Comparison of ENCODE assay signal across 14 mouse cellular contexts in the genomic region with DNA sequence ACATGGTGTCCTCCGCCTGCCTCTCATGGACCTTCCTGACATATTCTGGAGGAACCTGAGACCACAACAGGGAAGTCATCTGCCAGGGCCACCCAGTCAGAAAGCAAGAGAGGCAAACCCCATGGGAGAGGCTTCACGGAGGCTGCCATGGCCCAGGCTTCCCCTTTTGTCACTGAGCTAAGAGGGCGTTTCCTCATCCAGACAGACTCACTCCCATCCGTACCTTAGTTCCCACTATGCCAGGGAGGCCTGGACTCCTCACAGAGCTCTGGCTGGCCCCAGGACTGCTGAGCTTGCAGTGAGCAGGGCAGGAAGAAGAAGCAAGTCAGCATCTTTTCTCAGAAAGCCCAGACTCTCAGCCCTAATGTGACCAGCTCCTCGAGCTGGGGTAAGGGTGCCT. TPM values are rescaled to one million over a fixed set of nuclear protein-coding genes. Genes with fewer than 3 reads are reported as not detected.
DNase-seq lines count a peak whose midpoint lies in the region; ATAC-seq and TF ChIP-seq lines count a peak whose summit lies in the region.
"Had no signal": no experiment of that assay in that cellular context is flagged by ENCODE, and none has a peak within 500 bp of the region (broad histone marks: within the 10 kb centered on the region; RNA-seq: fewer than 3 reads in every experiment).

No protein-coding gene starts in this region.

- peaks cover 56% of the 10 kb centered on the region for H3K79me2 ChIP-seq in macrophage (ENCODE audit: inconsistent target)

- peak overlapping the region; percentile 94; the same call in 1 of the 2 replicates for H3K4me2 ChIP-seq in intestine, postnatal 0 days (replicated peaks; ENCODE audit: low read depth)
- no peak overlapping the region for H3K4me2 ChIP-seq in intestine, embryonic 15.5 days (replicated peaks)
- H3K4me2 ChIP-seq: neural tube, embryonic 12.5 days had no signal

- WGBS in intestine, postnatal 0 days = 70% methylated on average over 5 of the region's 5 CpGs
- WGBS in intestine, embryonic 15.5 days = 81% methylated on average over 5 of the region's 5 CpGs
- 10% methylated on average over 5 of the region's 5 CpGs for WGBS in macrophage (ENCODE audit: missing documents)
- 79% methylated on average over 5 of the region's 5 CpGs for WGBS in midbrain, embryonic 10.5 days

- no peak for ATAC-seq in intestine, postnatal 0 days
- no peak for ATAC-seq in intestine, embryonic 15.5 days

- H3K9ac ChIP-seq in intestine, postnatal 0 days (ENCODE audit: low read depth, low read length) = no peak overlapping the region
- H3K9ac ChIP-seq in intestine, embryonic 15.5 days = no peak overlapping the region
- H3K9ac ChIP-seq: neural tube, embryonic 12.5 days had no signal

- H3K4me1 ChIP-seq in intestine, postnatal 0 days (replicated peaks; ENCODE audit: control insufficient read depth, insufficient read depth, low read length) = no peaks in the 10 kb centered on the region
- peaks cover 17% of the 10 kb centered on the region; the same call in 1 of the 2 replicates for H3K4me1 ChIP-seq in intestine, embryonic 15.5 days (replicated peaks)
- H3K4me1 ChIP-seq in midbrain, embryonic 10.5 days = peaks cover 32% of the 10 kb centered on the region

- no peak overlapping the region for H3K4me3 ChIP-seq in intestine, postnatal 0 days (ENCODE audit: low read depth, low read length)
- H3K4me3 ChIP-seq in intestine, embryonic 15.5 days (replicated peaks) = no peak overlapping the region
- no peak overlapping the region for H3K4me3 ChIP-seq in macrophage (ENCODE audit: inconsistent target)
- no peak overlapping the region for H3K4me3 ChIP-seq in midbrain, embryonic 10.5 days
- H3K4me3 ChIP-seq: neural tube, embryonic 12.5 days had no signal

- peak; percentile 52 to 62 for DNase-seq in right cerebral cortex, postnatal 10 days (ENCODE audit: low spot score in 2 of 2)
- no peak for DNase-seq in right cerebral cortex, postnatal 4 days
- DNase-seq in urinary bladder, adult 2 months (ENCODE audit: low spot score) = no peak
- DNase-seq in midbrain, embryonic 10.5 days (ENCODE audit: low spot score) = no peak
- DNase-seq: adrenal gland, postnatal 14 days; gastrocnemius, postnatal 36 days; heart, postnatal 36 days; layer of hippocampus, postnatal 36 days; retina, postnatal 1 day; thymus, postnatal 4 days had no signal

- no peaks in the 10 kb centered on the region for H3K27me3 ChIP-seq in intestine, postnatal 0 days (replicated peaks; ENCODE audit: control insufficient read depth, insufficient read depth, low read length)
- H3K27me3 ChIP-seq in intestine, embryonic 15.5 days (replicated peaks) = no peaks in the 10 kb centered on the region
- peaks cover 30% of the 10 kb centered on the region for H3K27me3 ChIP-seq in midbrain, embryonic 10.5 days (ENCODE audit: low read depth, poor library complexity, severe bottlenecking)
- H3K27me3 ChIP-seq: neural tube, embryonic 12.5 days had no signal

- H3K9me3 ChIP-seq in intestine, postnatal 0 days (ENCODE audit: control insufficient read depth) = no peaks in the 10 kb centered on the region
- H3K9me3 ChIP-seq in intestine, embryonic 15.5 days = no peaks in the 10 kb centered on the region
- H3K9me3 ChIP-seq in midbrain, embryonic 10.5 days (replicated peaks) = no peaks in the 10 kb centered on the region
- H3K9me3 ChIP-seq: neural tube, embryonic 12.5 days had no signal

- no peak for TF ChIP-seq CTCF in intestine, postnatal 0 days (IDR thresholded peaks at IDR 0.05; ENCODE audit: low read depth)

- no peak overlapping the region for H3K27ac ChIP-seq in intestine, postnatal 0 days (ENCODE audit: low read depth, low read length)
- no peak overlapping the region for H3K27ac ChIP-seq in intestine, embryonic 15.5 days
- H3K27ac ChIP-seq in macrophage = peak overlapping the region; percentile 69
- H3K27ac ChIP-seq in midbrain, embryonic 10.5 days (replicated peaks) = no peak overlapping the region
- H3K27ac ChIP-seq: neural tube, embryonic 12.5 days had no signal

- peaks cover 18% of the 10 kb centered on the region for H3K36me3 ChIP-seq in intestine, postnatal 0 days (ENCODE audit: control insufficient read depth, insufficient read depth)
- H3K36me3 ChIP-seq in intestine, embryonic 15.5 days = no peaks in the 10 kb centered on the region
- peaks cover 27% of the 10 kb centered on the region for H3K36me3 ChIP-seq in macrophage (ENCODE audit: inconsistent target)
- 0 out of 2 replicates have a peak, but pooled peaks cover 3% of the 10 kb centered on the region for H3K36me3 ChIP-seq in midbrain, embryonic 10.5 days

RNA-seq across cellular contexts. Expression of a gene that starts 2.6 kb away (rescaled TPM):
- polyA plus RNA-seq in intestine, postnatal 0 days (2015; fragmentation: Nextera tagmentation; extraction: Ambion mirVana) = 92.6 and 95.9 TPM in 2 replicates
- polyA plus RNA-seq in intestine, embryonic 15.5 days (2015; fragmentation: Nextera tagmentation; extraction: Ambion mirVana) = 19.3 and 23.3 TPM in 2 replicates
- total RNA-seq in macrophage (2018; cell fraction: chromatin; rRNA removed) = 10 to 100 TPM; 10.3 to 95.5 (median 30.2) TPM
- total RNA-seq in macrophage (2018; cell fraction: cytosol; rRNA removed) = 10 to 100 TPM; 25.2 to 67.1 (median 48.6) TPM
- 100 to 1,000 TPM in 1 of 26 experiments, 10 to 100 TPM in 25; 12.0 to 109 (median 50.4) TPM for total RNA-seq in macrophage (2018; cell fraction: nucleus; rRNA removed)
- polyA plus RNA-seq in macrophage (2018) = 45.9 to 58.5 TPM (median 53.8 TPM) in 3 replicates
- 10.2 and 11.6 TPM in 2 replicates for polyA plus RNA-seq in urinary bladder, adult 2 months (2012; rRNA removed)
- 15.9 and 16.1 TPM in 2 replicates for polyA plus RNA-seq in midbrain, embryonic 10.5 days (2016; fragmentation: Nextera tagmentation; extraction: Ambion mirVana)

RNA-seq across cellular contexts. Expression of a gene that starts 2.6 kb away (rescaled TPM):
- polyA plus RNA-seq in intestine, postnatal 0 days (2015; fragmentation: Nextera tagmentation; extraction: Ambion mirVana) = 226 and 259 TPM in 2 replicates
- polyA plus RNA-seq in intestine, embryonic 15.5 days (2015; fragmentation: Nextera tagmentation; extraction: Ambion mirVana) = 170 and 186 TPM in 2 replicates
- total RNA-seq in macrophage (2018; cell fraction: chromatin; rRNA removed) = 10 to 100 TPM in 3 of 26 experiments, 1 to 10 TPM in 14, under 1 TPM in 3, not detected in 6; 0.66 to 13.8 (median 4.1) TPM
- 10 to 100 TPM in 24 of 26 experiments, 1 to 10 TPM in 2; 9.5 to 28.9 (median 16.6) TPM for total RNA-seq in macrophage (2018; cell fraction: cytosol; rRNA removed)
- 10 to 100 TPM in 3 of 26 experiments, 1 to 10 TPM in 23; 1.8 to 13.8 (median 3.8) TPM for total RNA-seq in macrophage (2018; cell fraction: nucleus; rRNA removed)
- polyA plus RNA-seq in macrophage (2018) = 17.1 to 29.2 TPM (median 20.7 TPM) in 3 replicates
- polyA plus RNA-seq in urinary bladder, adult 2 months (2012; rRNA removed) = 8.7 and 15.3 TPM in 2 replicates
- 99.7 and 103 TPM in 2 replicates for polyA plus RNA-seq in midbrain, embryonic 10.5 days (2016; fragmentation: Nextera tagmentation; extraction: Ambion mirVana)

RNA-seq across cellular contexts. Expression of a gene that starts 44.5 kb away (rescaled TPM):
- polyA plus RNA-seq in intestine, postnatal 0 days (2015; fragmentation: Nextera tagmentation; extraction: Ambion mirVana) = 36.6 and 39.0 TPM in 2 replicates
- 119 and 122 TPM in 2 replicates for polyA plus RNA-seq in intestine, embryonic 15.5 days (2015; fragmentation: Nextera tagmentation; extraction: Ambion mirVana)
- total RNA-seq in macrophage (2018; cell fraction: chromatin; rRNA removed) = 10 to 100 TPM; 13.5 to 41.1 (median 27.0) TPM
- total RNA-seq in macrophage (2018; cell fraction: cytosol; rRNA removed) = 10 to 100 TPM; 17.3 to 28.5 (median 24.7) TPM
- total RNA-seq in macrophage (2018; cell fraction: nucleus; rRNA removed) = 10 to 100 TPM; 12.1 to 51.7 (median 21.6) TPM
- polyA plus RNA-seq in macrophage (2018) = 20.9 to 65.1 TPM (median 23.6 TPM) in 3 replicates
- 40.5 and 42.4 TPM in 2 replicates for polyA plus RNA-seq in urinary bladder, adult 2 months (2012; rRNA removed)
- polyA plus RNA-seq in midbrain, embryonic 10.5 days (2016; fragmentation: Nextera tagmentation; extraction: Ambion mirVana) = 144 and 166 TPM in 2 replicates

RNA-seq across cellular contexts. Expression of a gene that starts 44.5 kb away (rescaled TPM):
- 7.9 and 8.8 TPM in 2 replicates for polyA plus RNA-seq in intestine, postnatal 0 days (2015; fragmentation: Nextera tagmentation; extraction: Ambion mirVana)
- 21.2 TPM in 2 replicates for polyA plus RNA-seq in intestine, embryonic 15.5 days (2015; fragmentation: Nextera tagmentation; extraction: Ambion mirVana)
- 100 to 1,000 TPM in 1 of 26 experiments, 10 to 100 TPM in 25; 22.9 to 102 (median 56.0) TPM for total RNA-seq in macrophage (2018; cell fraction: chromatin; rRNA removed)
- 10 to 100 TPM; 29.5 to 65.8 (median 44.7) TPM for total RNA-seq in macrophage (2018; cell fraction: cytosol; rRNA removed)
- total RNA-seq in macrophage (2018; cell fraction: nucleus; rRNA removed) = 100 to 1,000 TPM in 8 of 26 experiments, 10 to 100 TPM in 18; 46.7 to 154 (median 90.0) TPM
- polyA plus RNA-seq in macrophage (2018) = 15.7 to 25.8 TPM (median 19.1 TPM) in 3 replicates
- 41.3 and 43.8 TPM in 2 replicates for polyA plus RNA-seq in urinary bladder, adult 2 months (2012; rRNA removed)
- polyA plus RNA-seq in midbrain, embryonic 10.5 days (2016; fragmentation: Nextera tagmentation; extraction: Ambion mirVana) = 32.3 and 38.5 TPM in 2 replicates

RNA-seq across cellular contexts. Expression of a gene that starts 44.5 kb away (rescaled TPM):
- 27.5 and 30.0 TPM in 2 replicates for polyA plus RNA-seq in intestine, postnatal 0 days (2015; fragmentation: Nextera tagmentation; extraction: Ambion mirVana)
- polyA plus RNA-seq in intestine, embryonic 15.5 days (2015; fragmentation: Nextera tagmentation; extraction: Ambion mirVana) = 52.7 and 59.0 TPM in 2 replicates
- 1,000 to 10,000 TPM in 1 of 26 experiments, 100 to 1,000 TPM in 25; 321 to 1,248 (median 606) TPM for total RNA-seq in macrophage (2018; cell fraction: chromatin; rRNA removed)
- 100 to 1,000 TPM; 105 to 262 (median 140) TPM for total RNA-seq in macrophage (2018; cell fraction: cytosol; rRNA removed)
- total RNA-seq in macrophage (2018; cell fraction: nucleus; rRNA removed) = 100 to 1,000 TPM; 171 to 726 (median 319) TPM
- polyA plus RNA-seq in macrophage (2018) = 106 to 123 TPM (median 108 TPM) in 3 replicates
- 169 and 190 TPM in 2 replicates for polyA plus RNA-seq in urinary bladder, adult 2 months (2012; rRNA removed)
- 51.8 and 54.8 TPM in 2 replicates for polyA plus RNA-seq in midbrain, embryonic 10.5 days (2016; fragmentation: Nextera tagmentation; extraction: Ambion mirVana)

Comparison
In these comparisons a context has a peak if more than half of its experiments do, and no peak if none do; other contexts are left out.
1. DNase-seq: peak in right cerebral cortex, postnatal 10 days (2 of 2); none in right cerebral cortex, postnatal 4 days (single experiment), urinary bladder, adult 2 months (single experiment) and midbrain, embryonic 10.5 days (single experiment).